ENCODE assay signal across 21 mouse cellular contexts in genomic region chr12:110424008-110424704, GRCm38 (mm10). TPM values are rescaled to one million over a fixed set of nuclear protein-coding genes. Genes with fewer than 3 reads are reported as not detected.
DNase-seq lines count a peak whose midpoint lies in the region; ATAC-seq and TF ChIP-seq lines count a peak whose summit lies in the region.
"Had no signal": no experiment of that assay in that cellular context is flagged by ENCODE, and none has a peak within 500 bp of the region (broad histone marks: within the 10 kb centered on the region; RNA-seq: fewer than 3 reads in every experiment).

No protein-coding gene starts in this region.

- no peaks in the 10 kb centered on the region for H3K27me3 ChIP-seq in hindbrain, postnatal 0 days (ENCODE audit: insufficient read depth, low read length)
- H3K27me3 ChIP-seq in hindbrain, embryonic 16.5 days (replicated peaks; ENCODE audit: control insufficient read depth, insufficient read depth, low read length) = no peaks in the 10 kb centered on the region
- H3K27me3 ChIP-seq in midbrain, embryonic 11.5 days (ENCODE audit: control insufficient read depth, insufficient read depth, low read length) = no peaks in the 10 kb centered on the region; the same call in 1 of the 2 replicates
- no peaks in the 10 kb centered on the region for H3K27me3 ChIP-seq in midbrain, embryonic 16.5 days (ENCODE audit: control insufficient read depth, insufficient read depth, low read depth, low read length)
- H3K27me3 ChIP-seq in stomach, postnatal 0 days (ENCODE audit: control insufficient read depth, insufficient read depth, low read length) = no peaks in the 10 kb centered on the region
- H3K27me3 ChIP-seq: embryonic facial prominence, embryonic 15.5 days; hindbrain, embryonic 15.5 days; midbrain, embryonic 15.5 days had no signal

- 76% methylated on average over 5 of the region's 5 CpGs for WGBS in hindbrain, postnatal 0 days
- 78% methylated on average over 5 of the region's 5 CpGs for WGBS in hindbrain, embryonic 16.5 days
- 87% methylated on average over 5 of the region's 5 CpGs for WGBS in midbrain, embryonic 11.5 days
- 91% methylated on average over 4 of the region's 5 CpGs for WGBS in midbrain, embryonic 16.5 days
- 70% methylated on average over 5 of the region's 5 CpGs for WGBS in stomach, postnatal 0 days

- H3K4me1 ChIP-seq in hindbrain, postnatal 0 days (ENCODE audit: insufficient read depth, low read length) = no peaks in the 10 kb centered on the region
- no peaks in the 10 kb centered on the region for H3K4me1 ChIP-seq in hindbrain, embryonic 16.5 days (ENCODE audit: control insufficient read depth, insufficient read depth, low read depth, low read length)
- no peaks in the 10 kb centered on the region for H3K4me1 ChIP-seq in midbrain, embryonic 11.5 days (ENCODE audit: control insufficient read depth, insufficient read depth, low read length)
- no peaks in the 10 kb centered on the region for H3K4me1 ChIP-seq in midbrain, embryonic 16.5 days (ENCODE audit: control insufficient read depth, insufficient read depth, low read length)
- no peaks in the 10 kb centered on the region for H3K4me1 ChIP-seq in stomach, postnatal 0 days (replicated peaks; ENCODE audit: control insufficient read depth, insufficient read depth)
- H3K4me1 ChIP-seq: embryonic facial prominence, embryonic 15.5 days; hindbrain, embryonic 15.5 days; midbrain, embryonic 15.5 days had no signal

- H3K9ac ChIP-seq in hindbrain, postnatal 0 days (replicated peaks; ENCODE audit: low read length) = no peak overlapping the region
- H3K9ac ChIP-seq in hindbrain, embryonic 16.5 days (ENCODE audit: low read depth, low read length) = no peak overlapping the region
- no peak overlapping the region for H3K9ac ChIP-seq in midbrain, embryonic 11.5 days (ENCODE audit: low read length)
- no peak overlapping the region for H3K9ac ChIP-seq in midbrain, embryonic 16.5 days (ENCODE audit: low read depth, low read length)
- no peak overlapping the region for H3K9ac ChIP-seq in stomach, postnatal 0 days (ENCODE audit: low read length)
- H3K9ac ChIP-seq: embryonic facial prominence, embryonic 15.5 days; hindbrain, embryonic 15.5 days; midbrain, embryonic 15.5 days had no signal

- no peak for ATAC-seq in hindbrain, postnatal 0 days
- ATAC-seq in hindbrain, embryonic 16.5 days = no peak
- no peak for ATAC-seq in midbrain, embryonic 11.5 days (ENCODE audit: low FRiP score)
- no peak for ATAC-seq in midbrain, embryonic 16.5 days
- peak; percentile 65 for ATAC-seq in stomach, postnatal 0 days (ENCODE audit: low FRiP score, low TSS enrichment)
- ATAC-seq: CD4-positive, CD25-positive, alpha-beta regulatory T cell, adult 4 months; forebrain, embryonic 14.5 days; midbrain, embryonic 15.5 days had no signal

- no peaks in the 10 kb centered on the region for H3K9me3 ChIP-seq in hindbrain, postnatal 0 days (ENCODE audit: low read length)
- no peaks in the 10 kb centered on the region for H3K9me3 ChIP-seq in hindbrain, embryonic 16.5 days (ENCODE audit: control insufficient read depth, low read length)
- no peaks in the 10 kb centered on the region for H3K9me3 ChIP-seq in midbrain, embryonic 11.5 days (ENCODE audit: control insufficient read depth, low read length)
- H3K9me3 ChIP-seq in midbrain, embryonic 16.5 days (replicated peaks; ENCODE audit: control insufficient read depth, low read length, poor library complexity, severe bottlenecking) = no peaks in the 10 kb centered on the region
- no peaks in the 10 kb centered on the region for H3K9me3 ChIP-seq in stomach, postnatal 0 days (ENCODE audit: control insufficient read depth, low read length)
- H3K9me3 ChIP-seq: embryonic facial prominence, embryonic 15.5 days; hindbrain, embryonic 15.5 days; midbrain, embryonic 15.5 days had no signal

- no peak overlapping the region for H3K27ac ChIP-seq in hindbrain, postnatal 0 days
- H3K27ac ChIP-seq in hindbrain, embryonic 16.5 days (ENCODE audit: low read depth, low read length) = no peak overlapping the region
- H3K27ac ChIP-seq in midbrain, embryonic 11.5 days (ENCODE audit: low read depth, low read length) = no peak overlapping the region
- H3K27ac ChIP-seq in midbrain, embryonic 16.5 days (ENCODE audit: low read length) = no peak overlapping the region
- H3K27ac ChIP-seq in stomach, postnatal 0 days (replicated peaks) = no peak overlapping the region
- H3K27ac ChIP-seq: embryonic facial prominence, embryonic 15.5 days; hindbrain, embryonic 15.5 days; left cerebral cortex, adult 2 months; midbrain, embryonic 15.5 days had no signal

- no peaks in the 10 kb centered on the region for H3K36me3 ChIP-seq in hindbrain, postnatal 0 days (ENCODE audit: insufficient read depth, low read length)
- H3K36me3 ChIP-seq in hindbrain, embryonic 16.5 days (ENCODE audit: control insufficient read depth, insufficient read depth, low read length) = no peaks in the 10 kb centered on the region
- no peaks in the 10 kb centered on the region for H3K36me3 ChIP-seq in midbrain, embryonic 11.5 days (ENCODE audit: control insufficient read depth, insufficient read depth, low read length)
- no peaks in the 10 kb centered on the region for H3K36me3 ChIP-seq in midbrain, embryonic 16.5 days (ENCODE audit: control insufficient read depth, insufficient read depth, low read length)
- no peaks in the 10 kb centered on the region for H3K36me3 ChIP-seq in stomach, postnatal 0 days (ENCODE audit: control insufficient read depth, insufficient read depth, low read length)
- H3K36me3 ChIP-seq: embryonic facial prominence, embryonic 15.5 days; hindbrain, embryonic 15.5 days; midbrain, embryonic 15.5 days had no signal

- TF ChIP-seq CTCF in hindbrain, postnatal 0 days (IDR thresholded peaks at IDR 0.05; ENCODE audit: low read depth) = peak; percentile 8; the same call in 1 of the 2 replicates
- peak; percentile 42; the same call in 1 of the 2 replicates for TF ChIP-seq CTCF in stomach, postnatal 0 days (IDR thresholded peaks at IDR 0.05; ENCODE audit: low read depth)

- H3K4me3 ChIP-seq in hindbrain, postnatal 0 days (ENCODE audit: low read length) = no peak overlapping the region
- H3K4me3 ChIP-seq in hindbrain, embryonic 16.5 days (ENCODE audit: low read length) = no peak overlapping the region
- no peak overlapping the region for H3K4me3 ChIP-seq in midbrain, embryonic 11.5 days (ENCODE audit: low read depth, low read length)
- no peak overlapping the region for H3K4me3 ChIP-seq in midbrain, embryonic 16.5 days (ENCODE audit: low read depth, low read length)
- no peak overlapping the region for H3K4me3 ChIP-seq in stomach, postnatal 0 days (ENCODE audit: low read depth, low read length)
- H3K4me3 ChIP-seq: embryonic facial prominence, embryonic 15.5 days; hindbrain, embryonic 15.5 days; left cerebral cortex, adult 2 months; megakaryocyte, embryonic 14.5 days; midbrain, embryonic 15.5 days had no signal

- TF ChIP-seq EP300 in stomach, postnatal 0 days (optimal IDR thresholded peaks at IDR 0.05) = no peak

- no peak for DNase-seq in hindbrain, postnatal 0 days (ENCODE audit: low spot score)
- DNase-seq in kidney, postnatal 36 days = peak; percentile 33 to 59
- DNase-seq in kidney, adult 8-10 months = no peak
- peak; percentile 56 for DNase-seq in midbrain, embryonic 11.5 days (ENCODE audit: low spot score, missing footprints)
- DNase-seq in stomach, postnatal 0 days (ENCODE audit: low spot score) = no peak
- DNase-seq in gastrocnemius, adult 18-20 months (ENCODE audit: low spot score) = no peak
- DNase-seq: adrenal gland, postnatal 36 days; cerebellum, adult 9-11 months; gastrocnemius, postnatal 14 days; heart, adult 11 months; lung, postnatal 36 days had no signal

- no peak overlapping the region for H3K4me2 ChIP-seq in hindbrain, postnatal 0 days (ENCODE audit: low read depth, low read length)
- H3K4me2 ChIP-seq in hindbrain, embryonic 16.5 days (ENCODE audit: low read length) = no peak overlapping the region
- no peak overlapping the region for H3K4me2 ChIP-seq in midbrain, embryonic 11.5 days
- H3K4me2 ChIP-seq in midbrain, embryonic 16.5 days (ENCODE audit: low read length) = no peak overlapping the region
- H3K4me2 ChIP-seq in stomach, postnatal 0 days (replicated peaks; ENCODE audit: low read depth) = no peak overlapping the region
- H3K4me2 ChIP-seq: embryonic facial prominence, embryonic 15.5 days; heart, embryonic 11.5 days; hindbrain, embryonic 15.5 days; midbrain, embryonic 15.5 days had no signal

RNA-seq across cellular contexts. Expression of gene Ppp2r5c, which starts 22.8 kb away (rescaled TPM):
- 108 and 118 TPM in 2 replicates for total RNA-seq in hindbrain, postnatal 0 days (2014; rRNA removed)
- 162 and 163 TPM in 2 replicates for polyA plus RNA-seq in hindbrain, postnatal 0 days (2015; fragmentation: Nextera tagmentation; extraction: Ambion mirVana)
- 135 and 136 TPM in 2 replicates for polyA plus RNA-seq in hindbrain, embryonic 16.5 days (2015; fragmentation: Nextera tagmentation; extraction: Ambion mirVana)
- 175 and 183 TPM in 2 replicates for polyA plus RNA-seq in midbrain, embryonic 11.5 days (2014; fragmentation: Nextera tagmentation; extraction: Ambion mirVana)
- 144 and 147 TPM in 2 replicates for polyA plus RNA-seq in midbrain, embryonic 16.5 days (2015; fragmentation: Nextera tagmentation; extraction: Ambion mirVana)
- 113 TPM in 2 replicates for polyA plus RNA-seq in stomach, postnatal 0 days (2015; fragmentation: Nextera tagmentation; extraction: Ambion mirVana)
- 10 to 100 TPM; 66.5 to 75.7 TPM for total RNA-seq in gastrocnemius, adult 18-20 months (2021)

Comparison
In these comparisons a context has a peak if more than half of its experiments do, and no peak if none do; other contexts are left out.
1. DNase-seq: peak in kidney, postnatal 36 days (2 of 2) and midbrain, embryonic 11.5 days (single experiment); none in hindbrain, postnatal 0 days (single experiment), kidney, adult 8-10 months (0 of 2), stomach, postnatal 0 days (single experiment) and gastrocnemius, adult 18-20 months (single experiment).